Mouse (Mus musculus) CH12.LX (cell line): ENCODE results near the gene Tmtc1. TPM values are rescaled to one million over a fixed set of nuclear protein-coding genes. Genes with fewer than 3 reads are reported as not detected.

Experiments used
- DNase-seq: peaks from one replicate; pipeline ENCODE4 v3.0.0-alpha.2; 2013; ENCODE audit errors: extremely low read depth
- H3K27ac ChIP-seq: 2 replicates; pipeline ENCODE4 v1.5.1; 2012; ENCODE audit warnings: low read depth, mild to moderate bottlenecking, control low read depth, moderate library complexity; ENCODE audit not compliant: insufficient read depth
- H3K27me3 ChIP-seq: replicated peaks from 2 replicates; pipeline ENCODE3; 2012; ENCODE audit warnings: inconsistent platforms
- H3K36me3 ChIP-seq, 2 experiments: replicated peaks in 1 of 2; 2 replicates each; pipeline versions ENCODE3 to v1.6.1; 2012; ENCODE audit warnings: inconsistent platforms in 1 of 2, low read length in 1 of 2, mild to moderate bottlenecking in 1 of 2, mixed read lengths in 1 of 2, moderate library complexity in 1 of 2; ENCODE audit not compliant: control insufficient read depth in 1 of 2, insufficient read depth in 1 of 2
- H3K4me1 ChIP-seq, 2 experiments: 2 replicates each; pipeline ENCODE4 v1.6.1; 2012; ENCODE audit warnings: inconsistent platforms in 1 of 2, moderate library complexity in 1 of 2; ENCODE audit not compliant: insufficient read depth in 2 of 2, control insufficient read depth in 1 of 2
- H3K4me2 ChIP-seq: 2 replicates; pipeline ENCODE4 v1.6.1; 2012; ENCODE audit warnings: low read depth, mild to moderate bottlenecking, control low read depth; ENCODE audit not compliant: poor library complexity, insufficient read depth, severe bottlenecking
- H3K4me3 ChIP-seq, 3 experiments: fragments of 150-350 bp in 1 of 3; sonication (generic) in 1 of 3; replicated peaks in 1 of 3; 2 replicates each; pipeline versions ENCODE3 to v1.5.1; 2011 to 2012; ENCODE audit warnings: low read depth in 2 of 3, low read length in 2 of 3, mild to moderate bottlenecking in 2 of 3, moderate library complexity in 2 of 3, control low read depth in 1 of 3, improper control_type of control experiment in 1 of 3, inconsistent platforms in 1 of 3, mixed read lengths in 1 of 3; ENCODE audit not compliant: poor library complexity in 1 of 3
- H3K79me2 ChIP-seq: replicated peaks from 2 replicates; pipeline ENCODE4 v1.6.1; 2012; ENCODE audit warnings: mild to moderate bottlenecking, moderate library complexity; ENCODE audit not compliant: control insufficient read depth, poor library complexity, insufficient read depth, severe bottlenecking; ENCODE audit errors: extremely low read depth
- H3K9ac ChIP-seq: 2 replicates; pipeline ENCODE4 v1.6.1; 2012; ENCODE audit warnings: low read depth, mild to moderate bottlenecking, control low read depth, moderate library complexity; ENCODE audit not compliant: insufficient read depth
- H3K9me3 ChIP-seq: replicated peaks from 2 replicates; pipeline ENCODE3; 2012; ENCODE audit warnings: low read length, inconsistent platforms, mixed read lengths
- CHD1 ChIP-seq: IDR thresholded peaks from 2 replicates; pipeline ENCODE4 v1.6.1; 2012; ENCODE audit warnings: low read depth, low read length, improper control_type of control experiment, inconsistent platforms
- CTCF ChIP-seq, 2 experiments: IDR thresholded peaks in 1 of 2; conservative IDR thresholded peaks in 1 of 2; 2 replicates each; pipeline ENCODE4 v1.5.1; 2011 to 2012; ENCODE audit warnings: low read depth in 2 of 2, low read length in 2 of 2, improper control_type of control experiment in 1 of 2, inconsistent platforms in 1 of 2, mild to moderate bottlenecking in 1 of 2, moderate library complexity in 1 of 2
- E2F4 ChIP-seq: IDR thresholded peaks from 2 replicates; pipeline ENCODE4 v1.6.1; 2011; ENCODE audit warnings: low read depth, low read length, improper control_type of control experiment; ENCODE audit not compliant: insufficient replicate concordance
- HCFC1 ChIP-seq: IDR thresholded peaks from 2 replicates; pipeline ENCODE4 v1.6.1; 2012; ENCODE audit warnings: low read depth, mild to moderate bottlenecking, inconsistent platforms, low read length, improper control_type of control experiment
- JUND ChIP-seq: conservative IDR thresholded peaks from 2 replicates; pipeline ENCODE4 v1.6.1; 2011; ENCODE audit warnings: low read depth, low read length, improper control_type of control experiment
- MEF2A ChIP-seq: IDR thresholded peaks from 2 replicates; pipeline ENCODE4 v1.6.1; 2014; ENCODE audit warnings: low read depth, mild to moderate bottlenecking, inconsistent platforms, low read length, improper control_type of control experiment, borderline replicate concordance
- MXI1 ChIP-seq: IDR thresholded peaks from 2 replicates; pipeline ENCODE4 v1.6.1; 2011; ENCODE audit warnings: mild to moderate bottlenecking, low read depth, low read length, improper control_type of control experiment
- MYC ChIP-seq: IDR thresholded peaks from 2 replicates; pipeline ENCODE4 v1.6.1; 2011; ENCODE audit warnings: low read depth, mild to moderate bottlenecking, improper control_type of control experiment, low read length
- NRF1 ChIP-seq: IDR thresholded peaks from 2 replicates; pipeline ENCODE4 v1.6.1; 2014; ENCODE audit warnings: low read depth, mild to moderate bottlenecking, inconsistent platforms, low read length, improper control_type of control experiment, moderate library complexity
- PAX5 ChIP-seq: IDR thresholded peaks from 2 replicates; pipeline ENCODE4 v1.6.1; 2012; ENCODE audit warnings: low read length, inconsistent platforms, mixed read lengths
- POLR2AphosphoS2 ChIP-seq: IDR thresholded peaks from 2 replicates; pipeline ENCODE4 v1.6.1; 2011; ENCODE audit warnings: low read depth, low read length, improper control_type of control experiment
- RAD21 ChIP-seq: IDR thresholded peaks from 2 replicates; pipeline ENCODE4 v1.6.1; 2011; ENCODE audit warnings: low read depth, mild to moderate bottlenecking, low read length, improper control_type of control experiment, moderate library complexity
- RCOR1 ChIP-seq: conservative IDR thresholded peaks from 2 replicates; pipeline ENCODE4 v1.6.1; 2012; ENCODE audit warnings: low read depth, mild to moderate bottlenecking, inconsistent platforms, low read length, improper control_type of control experiment
- TCF12 ChIP-seq: IDR thresholded peaks from 2 replicates; pipeline ENCODE4 v1.6.1; 2014; ENCODE audit warnings: low read depth, mild to moderate bottlenecking, inconsistent platforms, low read length, improper control_type of control experiment
- USF1 ChIP-seq: IDR thresholded peaks from 2 replicates; pipeline ENCODE4 v1.6.1; 2014; ENCODE audit warnings: low read depth, mild to moderate bottlenecking, inconsistent platforms, low read length, improper control_type of control experiment
- USF2 ChIP-seq: conservative IDR thresholded peaks from 2 replicates; pipeline ENCODE4 v1.6.1; 2011; ENCODE audit warnings: low read depth, low read length, improper control_type of control experiment
- ZC3H11A ChIP-seq: IDR thresholded peaks from 2 replicates; pipeline ENCODE4 v1.6.1; 2012; ENCODE audit warnings: low read depth, mild to moderate bottlenecking, inconsistent platforms, low read length, improper control_type of control experiment
- ZKSCAN1 ChIP-seq: IDR thresholded peaks from 2 replicates; pipeline ENCODE4 v1.6.1; 2012; ENCODE audit warnings: low read depth, inconsistent platforms, low read length, improper control_type of control experiment, borderline replicate concordance
- ZNF384 ChIP-seq: IDR thresholded peaks from 2 replicates; pipeline ENCODE4 v1.6.1; 2012; ENCODE audit warnings: low read depth, low read length, improper control_type of control experiment, inconsistent platforms
- dilution Hi-C: fragments of 300-500 bp; cut with MboI; formaldehyde crosslinking; loops from 2 replicates; pipeline ENCODE4 v1.14.3; 2020; ENCODE audit warnings: low sequenced_read_pairs; ENCODE audit not compliant: extremely low pct_unique_long_range_greater_than_20kb, extremely low pct_ligation_motif_present
- in situ Hi-C: fragments of 300-500 bp; cut with MboI; formaldehyde crosslinking; loops from 3 replicates; pipeline ENCODE4 v1.14.3; 2019; ENCODE audit warnings: low sequenced_read_pairs, low pct_ligation_motif_present, low pct_unique_long_range_greater_than_20kb, mixed read lengths
- polyA plus RNA-seq: library from polyadenylated mRNA; unstranded; fragments of >175 nt; gene quantifications from 2 replicates; pipeline ENCODE4 v1.2.1, GENCODE M21; 2012; ENCODE audit warnings: low read depth; ENCODE audit not compliant: insufficient read length
- total RNA-seq, 2 experiments: library from RNA; depleted of rRNA; stranded (reverse); fragments of 300-350 nt in 1 of 2; fragments of >200 nt in 1 of 2; gene quantifications; 2 replicates each; pipeline ENCODE4 v1.2.3; 2012 to 2014

Tmtc1 gene
- total and polyA plus RNA-seq, 3 experiments = 0.03 to 0.13 (median 0.04) TPM

DNA sequence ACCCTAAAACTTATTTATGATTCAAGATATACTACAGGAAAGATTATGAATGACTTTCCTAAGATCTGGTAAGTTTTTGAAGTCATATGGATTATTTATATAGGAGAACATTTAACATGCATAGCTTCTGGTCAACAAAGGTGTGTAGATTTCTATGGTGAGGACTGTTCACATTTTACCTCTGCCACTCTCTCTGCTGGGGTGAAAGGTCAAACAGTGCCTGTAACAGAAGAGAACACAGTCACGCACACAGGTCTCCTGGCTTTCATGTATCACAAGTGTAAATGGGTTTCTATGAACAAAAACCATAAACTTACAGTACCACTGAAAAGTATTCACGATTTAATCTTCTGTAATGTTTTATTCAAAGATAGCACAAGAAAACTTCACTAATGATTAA is 245.0 kb downstream of the Tmtc1 start:
- Histone ChIP-seq H3K9me3 (no peaks in the 10 kb centered on the region), H3K36me3 (peaks cover 43 to 85% of the 10 kb centered on the region in 2 experiments)
- in situ Hi-C loops = no loop called here
- dilution Hi-C loops = no loop called here
- TF ChIP-seq MYC (no peak), NRF1 (no peak), CTCF (conservative IDR thresholded peaks at IDR 0.05 in 1 of 2, IDR thresholded peaks at IDR 0.05 in 1 of 2; ENCODE audit: low read depth in 2 of 2, low read length in 2 of 2) (no peak), CHD1 (no peak), USF1 (no peak), ZKSCAN1 (no peak), HCFC1 (no peak), MXI1 (no peak), ZC3H11A (no peak), ZNF384 (no peak), PAX5 (no peak), POLR2AphosphoS2 (no peak), USF2 (no peak), RAD21 (no peak), RCOR1 (no peak)
- TF ChIP-seq, all 38 proteins: peak for 0
- Histone ChIP-seq H3K27ac (no peak overlapping the region), H3K9ac (no peak overlapping the region), H3K27me3 (no peaks in the 10 kb centered on the region), H3K79me2 (no peaks in the 10 kb centered on the region), H3K4me1 (no peaks in the 10 kb centered on the region), H3K4me3 (no peak overlapping the region), H3K4me2 (no peak overlapping the region)
- no peak for DNase-seq

DNA sequence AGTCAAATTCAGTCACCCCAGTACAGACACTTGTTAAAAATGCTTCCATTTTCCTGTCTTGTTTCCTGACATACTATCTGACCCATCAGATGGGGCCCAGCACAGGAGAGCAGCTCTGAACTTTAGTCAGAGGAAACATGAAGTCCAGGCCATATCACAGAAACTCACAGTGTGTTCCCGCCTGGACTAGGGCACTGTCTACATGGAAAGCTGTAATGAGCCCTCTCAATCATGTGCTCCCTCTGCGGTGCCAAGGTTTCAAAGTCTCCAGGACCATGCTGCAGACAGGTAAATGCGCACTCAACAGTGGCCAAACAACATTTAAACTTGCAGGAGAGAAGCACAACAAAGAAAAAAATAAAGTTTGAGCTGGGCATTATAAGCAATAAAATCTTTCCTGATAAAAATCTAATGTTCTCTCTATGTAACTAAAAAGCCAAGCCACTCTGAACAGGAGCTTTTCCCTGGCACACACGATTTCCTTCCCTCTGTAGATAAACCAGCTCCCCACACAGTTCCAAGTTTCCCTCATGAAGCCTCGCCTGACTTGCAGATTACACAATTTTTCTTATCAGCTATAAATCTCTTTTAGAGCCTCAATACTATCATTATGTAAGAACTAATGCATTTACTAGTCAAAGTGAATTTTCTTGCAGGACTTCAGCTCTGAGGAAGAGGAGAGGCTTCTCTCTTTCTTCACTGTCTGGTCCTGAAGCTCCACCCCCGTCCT is 250.1 kb downstream of the Tmtc1 start:
- Histone ChIP-seq H3K9me3 (no peaks in the 10 kb centered on the region), H3K27me3 (no peaks in the 10 kb centered on the region), H3K9ac (no peak overlapping the region), H3K4me2 (no peak overlapping the region), H3K4me3 (no peak overlapping the region), H3K79me2 (no peaks in the 10 kb centered on the region), H3K36me3 (peaks cover 36 to 82% of the 10 kb centered on the region in 2 experiments), H3K4me1 (no peaks in the 10 kb centered on the region), H3K27ac (no peak overlapping the region)
- TF ChIP-seq NRF1 = no peak
- no peak for DNase-seq
- dilution Hi-C loops (no loop called here), in situ Hi-C loops (no loop called here)

DNA sequence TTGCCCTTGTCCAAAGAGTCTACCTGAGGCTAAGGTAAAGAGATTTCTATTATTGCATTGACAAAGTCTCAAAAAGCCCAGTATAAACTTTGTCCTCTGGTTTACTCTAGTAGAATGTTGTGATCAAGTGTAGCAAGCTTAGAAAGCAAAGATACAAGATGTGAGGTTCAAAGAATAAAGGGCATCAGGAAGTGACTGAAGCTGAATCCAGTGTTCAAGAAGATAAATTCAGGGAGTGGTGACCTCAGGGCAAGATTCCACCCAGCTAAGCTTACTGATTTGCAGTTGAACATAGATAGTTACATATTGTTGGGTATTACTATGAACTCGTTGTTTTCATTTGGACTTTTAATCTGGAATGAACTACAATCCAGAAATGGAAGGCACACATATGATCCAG is 258.5 kb downstream of the Tmtc1 start:
- no peak overlapping the region for H3K4me3 ChIP-seq
- H3K27me3 ChIP-seq = no peaks in the 10 kb centered on the region
- no peaks in the 10 kb centered on the region for H3K9me3 ChIP-seq
- dilution Hi-C loops (no loop called here), in situ Hi-C loops (no loop called here)
- peaks cover 55 to 91% of the 10 kb centered on the region in 2 experiments for H3K36me3 ChIP-seq
- DNase-seq = no peak
- H3K4me2 ChIP-seq = no peak overlapping the region
- no peaks in the 10 kb centered on the region for H3K4me1 ChIP-seq
- H3K27ac ChIP-seq = no peak overlapping the region
- H3K9ac ChIP-seq = no peak overlapping the region
- H3K79me2 ChIP-seq = no peaks in the 10 kb centered on the region
- TF ChIP-seq JUND (no peak), E2F4 (no peak), TCF12 (no peak), MXI1 (no peak), MEF2A (no peak)
